Mouse (Mus musculus) T-cell, adult 66 days (primary cell): ENCODE data around the gene Snrnp48. TPM values are rescaled to one million over a fixed set of nuclear protein-coding genes. Genes with fewer than 3 reads are reported as not detected.

ENCODE experiments used
- total RNA-seq, 2 experiments: library from RNA; stranded (reverse); gene quantifications; 3 replicates in 1 of 2; 4 replicates in 1 of 2; pipeline ENCODE4 v1.2.4; 2023

The Snrnp48 gene
- total RNA-seq, result 10 to 100 TPM; 54.3 to 57.8 TPM

GRCm38 (mm10) chr13:38204702-38205482 lies at the start of gene Snrnp48:
Gene Snrnp48, plus strand, starts transcription at chr13:38204938.

Other genes starting within 250 kb of the Snrnp48 start
- gene Ssr1, start 210.7 kb upstream of the Snrnp48 start, total RNA-seq, result 10 to 100 TPM; 53.1 to 62.5 TPM
- gene Riok1, start 167.9 kb upstream of the Snrnp48 start, total RNA-seq, result 100 to 1,000 TPM; 210 to 236 TPM
- gene Cage1, start 167.9 kb upstream of the Snrnp48 start, total RNA-seq, result 1 to 10 TPM; 2.9 to 3.1 TPM
- gene Dsp, start 53.6 kb upstream of the Snrnp48 start, total RNA-seq, result 1 to 10 TPM in 1 of 2 experiments, under 1 TPM in 1; 0.58 to 1.2 TPM
- gene Bmp6, start 140.2 kb downstream of the Snrnp48 start, total RNA-seq, result not detected